Mouse (Mus musculus) myocyte (in vitro differentiated cells): Measurements from ENCODE around the gene 1810055G02Rik.

Source experiments
- MYOD1 ChIP-seq, 3 experiments: IDR thresholded peaks; one replicate each; pipeline ENCODE4 v1.6.1; 2011; ENCODE audit warnings: control low read depth in 2 of 3, low read depth in 2 of 3, mild to moderate bottlenecking in 2 of 3, moderate library complexity in 1 of 3; ENCODE audit not compliant: insufficient read length in 2 of 3, control insufficient read depth in 1 of 3
- POLR2A ChIP-seq: IDR thresholded peaks from one replicate; pipeline ENCODE4 v1.6.1; 2011; ENCODE audit warnings: low read depth, mild to moderate bottlenecking, control low read depth, moderate library complexity; ENCODE audit not compliant: insufficient read length
- POLR2AphosphoS2 ChIP-seq: IDR thresholded peaks from one replicate; pipeline ENCODE4 v1.6.1; 2011; ENCODE audit warnings: low read depth, control low read depth; ENCODE audit not compliant: insufficient read length
- TCF3 ChIP-seq: IDR thresholded peaks from one replicate; pipeline ENCODE4 v1.6.1; 2011; ENCODE audit warnings: low read depth, control low read depth; ENCODE audit not compliant: insufficient read length
- USF1 ChIP-seq: IDR thresholded peaks from one replicate; pipeline ENCODE4 v1.6.1; 2011; ENCODE audit warnings: low read depth, mild to moderate bottlenecking, control low read depth, moderate library complexity

- no peak for TF ChIP-seq POLR2A
- TF ChIP-seq MYOD1 (IDR thresholded peaks at IDR 0.05; ENCODE audit: control insufficient read depth in 1 of 3, insufficient read length in 2 of 3, low read depth in 2 of 3), result peak; percentile 48 to 94 (median 93)
- TF ChIP-seq USF1, result no peak
- TF ChIP-seq TCF3, result peak; percentile 79
- TF ChIP-seq POLR2AphosphoS2, result no peak
Observed at GRCm38 (mm10) chr19:3714381-3714780, 6.3 kb downstream of the 1810055G02Rik start.
